ENCODE assay signal across 13 mouse cellular contexts in the genomic region with DNA sequence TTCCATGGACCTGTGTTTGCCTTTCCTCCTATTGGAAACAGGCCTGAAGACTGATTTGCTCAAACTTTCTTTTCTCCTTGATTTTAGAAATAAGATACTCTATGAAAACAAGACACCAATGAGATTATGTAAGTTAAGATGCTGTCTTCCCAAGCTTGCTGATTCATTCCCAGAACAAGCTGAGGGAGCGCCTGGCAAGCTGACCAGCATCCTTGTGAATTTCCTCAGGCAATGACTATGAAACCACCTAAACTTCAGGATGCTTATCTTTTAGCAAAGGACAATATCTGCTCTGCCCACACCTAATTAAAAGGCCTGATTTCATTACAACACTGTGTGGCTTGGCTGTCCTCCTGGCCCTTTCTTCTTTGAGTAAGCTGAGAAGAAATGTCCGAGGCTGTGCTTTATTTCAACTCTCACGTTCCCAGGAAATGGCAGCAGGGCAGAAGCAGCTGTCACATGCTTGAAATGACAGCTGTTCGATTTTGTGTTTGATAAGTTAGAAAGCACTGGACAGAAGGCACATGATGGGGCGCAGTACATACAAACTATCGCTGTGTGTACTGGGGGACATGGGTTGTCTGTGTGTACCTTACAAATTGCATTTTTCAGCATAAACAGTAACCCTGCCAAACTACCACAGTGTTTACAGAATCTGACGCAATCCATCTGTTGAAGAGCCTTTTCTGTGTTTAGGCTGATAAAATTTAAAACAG. TPM values are rescaled to one million over a fixed set of nuclear protein-coding genes. Genes with fewer than 3 reads are reported as not detected.
DNase-seq lines count a peak whose midpoint lies in the region; ATAC-seq and TF ChIP-seq lines count a peak whose summit lies in the region.
"Had no signal": no experiment of that assay in that cellular context is flagged by ENCODE, and none has a peak within 500 bp of the region (broad histone marks: within the 10 kb centered on the region; RNA-seq: fewer than 3 reads in every experiment).

No protein-coding gene starts in this region.

- TF ChIP-seq CTCF in lung, adult 2 months (IDR thresholded peaks at IDR 0.05; ENCODE audit: insufficient read depth, low read length): no peak
- TF ChIP-seq CTCF in stomach, postnatal 0 days (IDR thresholded peaks at IDR 0.05; ENCODE audit: low read depth): no peak
- no peak for TF ChIP-seq CTCF in thymus, adult 2 months (IDR thresholded peaks at IDR 0.05; ENCODE audit: borderline replicate concordance, control insufficient read depth, extremely low read depth, insufficient read depth, low read length, poor library complexity)

- no peak for TF ChIP-seq EP300 in stomach, postnatal 0 days (optimal IDR thresholded peaks at IDR 0.05)

- no peak overlapping the region for H3K9ac ChIP-seq in forebrain, embryonic 15.5 days (replicated peaks)
- H3K9ac ChIP-seq in forebrain, embryonic 12.5 days: no peak overlapping the region
- H3K9ac ChIP-seq in stomach, postnatal 0 days (ENCODE audit: low read length): no peak overlapping the region
- H3K9ac ChIP-seq: liver, embryonic 15.5 days had no signal

- H3K4me3 ChIP-seq in forebrain, embryonic 15.5 days: no peak overlapping the region
- H3K4me3 ChIP-seq in forebrain, embryonic 12.5 days (replicated peaks): no peak overlapping the region
- no peak overlapping the region for H3K4me3 ChIP-seq in lung, adult 2 months (replicated peaks; ENCODE audit: extremely low read depth, low read depth, low read length)
- H3K4me3 ChIP-seq in stomach, postnatal 0 days (ENCODE audit: low read depth, low read length): no peak overlapping the region
- H3K4me3 ChIP-seq in thymus, adult 2 months (ENCODE audit: control insufficient read depth, insufficient read depth, low read length): no peak overlapping the region
- H3K4me3 ChIP-seq: erythroblast, embryonic 14.5 days; liver, embryonic 15.5 days had no signal

- peak; percentile 25 for DNase-seq in right cerebral cortex, adult 18-20 months
- DNase-seq in right cerebral cortex, postnatal 10 days (ENCODE audit: low spot score in 2 of 2): no peak
- peak; percentile 11 for DNase-seq in lung, adult 2 months
- no peak for DNase-seq in stomach, postnatal 0 days (ENCODE audit: low spot score)
- DNase-seq in thymus, adult 2 months: no peak
- no peak for DNase-seq in thymus, adult 18-20 months
- DNase-seq: kidney, adult 9 months had no signal

- 61% methylated on average over 7 of the region's 7 CpGs for WGBS in forebrain, embryonic 15.5 days
- 77% methylated on average over 7 of the region's 7 CpGs for WGBS in forebrain, embryonic 12.5 days
- 54% methylated on average over 7 of the region's 7 CpGs for WGBS in lung, adult 2 months
- 46% methylated on average over 7 of the region's 7 CpGs for WGBS in stomach, postnatal 0 days
- 90% methylated on average over 7 of the region's 7 CpGs for WGBS in thymus, adult 2 months

- no peak overlapping the region for H3K4me2 ChIP-seq in forebrain, embryonic 15.5 days (replicated peaks)
- H3K4me2 ChIP-seq in forebrain, embryonic 12.5 days: no peak overlapping the region
- no peak overlapping the region for H3K4me2 ChIP-seq in stomach, postnatal 0 days (replicated peaks; ENCODE audit: low read depth)
- H3K4me2 ChIP-seq: liver, embryonic 15.5 days had no signal

- no peak overlapping the region for H3K27ac ChIP-seq in forebrain, embryonic 15.5 days (replicated peaks)
- no peak overlapping the region for H3K27ac ChIP-seq in forebrain, embryonic 12.5 days
- H3K27ac ChIP-seq in stomach, postnatal 0 days (replicated peaks): peak overlapping the region; percentile 49; the same call in 1 of the 2 replicates
- H3K27ac ChIP-seq in thymus, adult 2 months (ENCODE audit: control insufficient read depth, insufficient read depth, low read length): no peak overlapping the region
- H3K27ac ChIP-seq: liver, embryonic 15.5 days had no signal

- ATAC-seq in forebrain, embryonic 15.5 days (replicated peaks): peak; percentile 68; the same call in 1 of the 2 replicates
- no peak for ATAC-seq in forebrain, embryonic 12.5 days (ENCODE audit: low FRiP score)
- no peak; the same call in 1 of the 2 replicates for ATAC-seq in stomach, postnatal 0 days (ENCODE audit: low FRiP score, low TSS enrichment)

- H3K9me3 ChIP-seq in forebrain, embryonic 15.5 days: no peaks in the 10 kb centered on the region
- H3K9me3 ChIP-seq in forebrain, embryonic 12.5 days: no peaks in the 10 kb centered on the region
- no peaks in the 10 kb centered on the region for H3K9me3 ChIP-seq in stomach, postnatal 0 days (ENCODE audit: control insufficient read depth, low read length)
- H3K9me3 ChIP-seq: liver, embryonic 15.5 days had no signal

- H3K36me3 ChIP-seq in forebrain, embryonic 15.5 days: no peaks in the 10 kb centered on the region
- H3K36me3 ChIP-seq in forebrain, embryonic 12.5 days (replicated peaks): no peaks in the 10 kb centered on the region
- H3K36me3 ChIP-seq in stomach, postnatal 0 days (ENCODE audit: control insufficient read depth, insufficient read depth, low read length): no peaks in the 10 kb centered on the region
- no peaks in the 10 kb centered on the region for H3K36me3 ChIP-seq in thymus, adult 2 months (ENCODE audit: control insufficient read depth, insufficient read depth, low read length)
- H3K36me3 ChIP-seq: liver, embryonic 15.5 days had no signal

- TF ChIP-seq POLR2A in lung, adult 2 months (IDR thresholded peaks at IDR 0.05; ENCODE audit: borderline replicate concordance, extremely low read depth, low read depth, low read length): no peak
- no peak for TF ChIP-seq POLR2A in thymus, adult 2 months (IDR thresholded peaks at IDR 0.05; ENCODE audit: control insufficient read depth, extremely low read depth, insufficient read depth, low read length, poor library complexity)

- H3K27me3 ChIP-seq in forebrain, embryonic 15.5 days: no peaks in the 10 kb centered on the region
- no peaks in the 10 kb centered on the region for H3K27me3 ChIP-seq in forebrain, embryonic 12.5 days
- H3K27me3 ChIP-seq in stomach, postnatal 0 days (ENCODE audit: control insufficient read depth, insufficient read depth, low read length): no peaks in the 10 kb centered on the region
- H3K27me3 ChIP-seq in thymus, adult 2 months (ENCODE audit: control insufficient read depth, insufficient read depth, low read length): no peaks in the 10 kb centered on the region
- H3K27me3 ChIP-seq: liver, embryonic 15.5 days had no signal

- no peaks in the 10 kb centered on the region for H3K4me1 ChIP-seq in forebrain, embryonic 15.5 days
- no peaks in the 10 kb centered on the region for H3K4me1 ChIP-seq in forebrain, embryonic 12.5 days
- H3K4me1 ChIP-seq in lung, adult 2 months (ENCODE audit: control insufficient read depth, insufficient read depth, low read length): no peaks in the 10 kb centered on the region
- no peaks in the 10 kb centered on the region for H3K4me1 ChIP-seq in stomach, postnatal 0 days (replicated peaks; ENCODE audit: control insufficient read depth, insufficient read depth)
- no peaks in the 10 kb centered on the region for H3K4me1 ChIP-seq in thymus, adult 2 months (replicated peaks; ENCODE audit: control insufficient read depth, insufficient read depth, low read length)
- H3K4me1 ChIP-seq: liver, embryonic 15.5 days had no signal

RNA-seq across cellular contexts. Expression of gene Gm12728, which starts 30.3 kb away (rescaled TPM):
- not detected in 2 replicates for polyA plus RNA-seq in forebrain, embryonic 15.5 days (2015; fragmentation: Nextera tagmentation; extraction: Ambion mirVana)
- polyA plus RNA-seq in forebrain, embryonic 12.5 days (2016; fragmentation: Nextera tagmentation; extraction: Ambion mirVana): 0.86 and 1.00 TPM in 2 replicates
- not detected in 2 replicates for polyA plus RNA-seq in lung, adult 2 months (2012; rRNA removed)
- polyA plus RNA-seq in stomach, postnatal 0 days (2015; fragmentation: Nextera tagmentation; extraction: Ambion mirVana): 0.44 TPM in 1 of 2 replicates, not detected in the other
- not detected in 2 replicates for polyA plus RNA-seq in thymus, adult 2 months (2012; rRNA removed)
- polyA plus RNA-seq: erythroblast, embryonic 14.5 days; heart, embryonic 14.5 days; liver, embryonic 15.5 days; neural tube, embryonic 14.5 days had no signal

Comparison
In these comparisons a context has a peak if more than half of its experiments do, and no peak if none do; other contexts are left out.
1. DNase-seq: peak in right cerebral cortex, adult 18-20 months (single experiment) and lung, adult 2 months (single experiment); none in right cerebral cortex, postnatal 10 days (0 of 2), stomach, postnatal 0 days (single experiment), thymus, adult 2 months (single experiment) and thymus, adult 18-20 months (0 of 2).